In the genomic region with DNA sequence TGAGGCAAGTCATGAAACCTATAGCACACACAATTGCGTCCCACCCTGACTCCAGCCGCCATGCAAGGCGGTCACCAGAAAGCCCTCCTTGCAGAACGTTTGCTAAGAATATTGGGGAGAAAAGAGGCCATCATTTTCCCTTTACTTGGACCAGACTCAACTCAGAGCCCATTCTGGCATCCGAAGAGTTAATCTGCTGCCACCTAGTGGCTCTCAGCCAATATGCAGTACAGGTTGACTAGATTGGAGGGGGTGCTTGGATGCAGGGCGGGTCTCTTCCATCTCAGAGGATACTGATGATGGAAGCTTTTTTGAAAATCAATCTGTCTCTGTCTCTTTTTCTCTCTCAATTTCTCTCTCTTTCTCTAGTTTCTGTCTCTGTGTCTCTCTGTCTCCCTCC, we compare ENCODE assay signal across 8 mouse cellular contexts.
DNase-seq lines count a peak whose midpoint lies in the region; ATAC-seq and TF ChIP-seq lines count a peak whose summit lies in the region.

No protein-coding gene starts in this region.

- no peaks in the 10 kb centered on the region for H3K4me1 ChIP-seq in bone marrow, adult 2 months (ENCODE audit: control insufficient read depth, insufficient read depth, low read length)
- H3K4me1 ChIP-seq in embryonic facial prominence, embryonic 14.5 days (ENCODE audit: control insufficient read depth, insufficient read depth, low read length): peaks cover 6% of the 10 kb centered on the region
- peaks cover 29% of the 10 kb centered on the region for H3K4me1 ChIP-seq in hindbrain, embryonic 10.5 days (replicated peaks)

- H3K27me3 ChIP-seq in embryonic facial prominence, embryonic 14.5 days (replicated peaks; ENCODE audit: control insufficient read depth, insufficient read depth, low read length): no peaks in the 10 kb centered on the region
- no peaks in the 10 kb centered on the region for H3K27me3 ChIP-seq in hindbrain, embryonic 10.5 days (ENCODE audit: insufficient read depth, poor library complexity, severe bottlenecking)

- no peak overlapping the region for H3K9ac ChIP-seq in embryonic facial prominence, embryonic 14.5 days (ENCODE audit: low read depth, low read length)

- DNase-seq in CD4-positive helper T cell, adult 2 months (ENCODE audit: low read depth, low spot score): peak; percentile 71
- DNase-seq in embryonic facial prominence, embryonic 14.5 days (ENCODE audit: low spot score): peak; percentile 87
- DNase-seq in hindbrain, embryonic 10.5 days (ENCODE audit: low spot score): peak; percentile 89
- DNase-seq in layer of hippocampus, adult 8-10 months (ENCODE audit: low spot score in 2 of 2): peak; percentile 10 to 38
- peak; percentile 27 for DNase-seq in lung, postnatal 25 days (ENCODE audit: low spot score)
- DNase-seq in right cerebral cortex, postnatal 25 days: peak; percentile 14
- DNase-seq in gastrocnemius, postnatal 10 days: no peak

- peak; percentile 80 for ATAC-seq in embryonic facial prominence, embryonic 14.5 days (ENCODE audit: low read depth)

- WGBS in bone marrow, adult 2 months: 6% methylated on average over 6 of the region's 6 CpGs
- 2% methylated on average over 6 of the region's 6 CpGs for WGBS in embryonic facial prominence, embryonic 14.5 days
- 4% methylated on average over 6 of the region's 6 CpGs for WGBS in hindbrain, embryonic 10.5 days

- TF ChIP-seq POLR2A in bone marrow, adult 2 months (IDR thresholded peaks at IDR 0.05; ENCODE audit: borderline replicate concordance, control insufficient read depth, low read depth, low read length): no peak

- no peaks in the 10 kb centered on the region for H3K9me3 ChIP-seq in embryonic facial prominence, embryonic 14.5 days (ENCODE audit: control insufficient read depth, low read length)
- no peaks in the 10 kb centered on the region for H3K9me3 ChIP-seq in hindbrain, embryonic 10.5 days

- peak overlapping the region; percentile 45; the same call in 1 of the 2 replicates for H3K4me2 ChIP-seq in embryonic facial prominence, embryonic 14.5 days (ENCODE audit: low read depth, low read length)

- H3K36me3 ChIP-seq in embryonic facial prominence, embryonic 14.5 days (ENCODE audit: control insufficient read depth, insufficient read depth, low read length): no peaks in the 10 kb centered on the region
- no peaks in the 10 kb centered on the region for H3K36me3 ChIP-seq in hindbrain, embryonic 10.5 days

- H3K4me3 ChIP-seq in bone marrow, adult 2 months (replicated peaks; ENCODE audit: control insufficient read depth, low read depth, low read length): no peak overlapping the region
- no peak overlapping the region for H3K4me3 ChIP-seq in embryonic facial prominence, embryonic 14.5 days (ENCODE audit: low read depth, low read length)
- peak overlapping the region; percentile 38 for H3K4me3 ChIP-seq in hindbrain, embryonic 10.5 days

- no peak overlapping the region for H3K27ac ChIP-seq in bone marrow, adult 2 months (ENCODE audit: control insufficient read depth, insufficient read depth, low read depth, low read length, poor library complexity)
- H3K27ac ChIP-seq in embryonic facial prominence, embryonic 14.5 days (replicated peaks; ENCODE audit: low read depth, low read length): 0 out of 2 replicates have a peak overlapping the region, but pooled peaks have one; percentile 9
- peak overlapping the region; percentile 75 for H3K27ac ChIP-seq in hindbrain, embryonic 10.5 days

- peak; percentile 59 for TF ChIP-seq CTCF in bone marrow, adult 2 months (IDR thresholded peaks at IDR 0.05; ENCODE audit: control insufficient read depth, insufficient read depth, low read length)
